Mouse (Mus musculus): Measurements from ENCODE around the gene Ppp1r15a. TPM values are rescaled to one million over a fixed set of nuclear protein-coding genes. Genes with fewer than 3 reads are reported as not detected.

Ppp1r15a gene
- polyA plus RNA-seq, 1 experiment: 356 TPM

DNA sequence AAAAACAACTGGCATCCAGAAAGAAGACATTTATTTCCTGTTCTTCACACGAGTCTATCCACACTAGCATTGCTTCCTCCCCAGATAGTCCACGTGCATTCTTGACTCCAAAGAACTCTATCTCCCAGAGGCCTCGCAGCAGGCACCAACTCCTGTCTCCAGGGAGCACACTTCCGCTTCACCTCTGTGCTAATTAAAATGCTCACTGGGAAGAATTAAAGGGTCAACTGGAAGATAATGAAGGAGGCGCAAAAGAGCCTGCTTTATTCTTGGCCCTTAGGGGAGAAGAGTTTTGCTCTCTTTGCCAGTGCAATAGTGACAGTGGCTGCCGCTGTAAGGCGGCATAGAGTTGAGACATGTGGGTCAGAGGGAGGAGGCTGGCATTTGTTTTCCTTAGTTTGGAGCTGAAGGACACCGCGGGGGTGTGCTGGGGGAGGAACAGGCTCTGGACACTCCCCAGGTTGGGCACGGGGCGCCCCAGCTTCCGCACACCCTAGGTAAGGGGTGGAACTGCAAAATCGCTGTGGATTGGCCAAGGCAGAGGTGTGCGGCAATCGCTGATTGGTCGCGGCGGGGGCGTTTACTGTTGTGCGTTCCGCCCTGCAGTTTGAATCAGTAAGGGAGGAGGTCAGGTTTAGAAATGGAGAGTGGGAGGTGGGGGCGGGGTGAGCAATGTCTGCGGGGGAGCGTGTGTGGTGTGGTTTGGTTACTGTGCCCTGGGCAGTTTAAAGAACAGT is 41.9 kb upstream of the Ppp1r15a start:
- Histone ChIP-seq H3K4me1 (ENCODE audit: control insufficient read depth, insufficient read depth, low read length) (peaks cover 3% of the 10 kb centered on the region; the same call in 1 of the 2 replicates), H3K4me3 (replicated peaks; ENCODE audit: control insufficient read depth, low read depth, low read length) (peak overlapping the region; percentile 71), H3K27ac (ENCODE audit: control insufficient read depth, insufficient read depth, low read depth, low read length, poor library complexity) (peak overlapping the region; percentile 73)
- WGBS: 1% methylated on average over 24 of the region's 24 CpGs
- TF ChIP-seq CTCF (IDR thresholded peaks at IDR 0.05; ENCODE audit: control insufficient read depth, insufficient read depth, low read length) (no peak), POLR2A (IDR thresholded peaks at IDR 0.05; ENCODE audit: borderline replicate concordance, control insufficient read depth, low read depth, low read length) (peak; percentile 45; the same call in 1 of the 2 replicates)

DNA sequence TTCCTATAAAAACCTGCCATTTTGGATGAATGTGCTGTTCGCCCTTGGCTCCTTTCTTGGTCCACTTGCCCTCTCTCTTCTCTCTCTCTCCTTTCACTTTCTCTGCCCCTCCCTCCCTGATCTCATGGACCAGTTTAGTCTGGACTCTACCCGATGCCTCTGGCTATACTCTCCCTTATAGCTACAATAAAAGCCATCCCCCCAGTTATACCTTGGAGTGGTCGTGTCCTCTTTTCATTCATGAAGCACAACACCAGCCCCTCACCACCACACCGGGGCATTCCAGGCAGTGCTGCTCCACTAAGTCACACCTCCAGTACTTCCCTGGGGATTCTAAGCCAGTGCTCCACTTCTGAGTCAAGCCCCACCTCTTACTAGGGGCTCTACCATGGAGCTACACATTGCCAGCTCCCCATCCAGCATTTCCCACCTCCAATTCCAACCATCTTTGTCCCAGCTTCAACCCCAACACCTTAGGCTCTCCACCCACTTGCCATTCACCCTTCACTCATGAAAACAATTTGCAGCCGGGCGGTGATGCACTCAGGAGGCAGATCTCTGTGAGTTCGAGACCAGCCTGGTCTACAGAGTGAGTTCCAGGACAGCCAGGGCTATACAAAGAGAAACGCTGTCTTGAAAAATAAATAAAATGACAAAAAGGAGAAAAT is 41.2 kb upstream of the Ppp1r15a start:
- WGBS: 79% methylated on average over 8 of the region's 8 CpGs
- H3K4me1 ChIP-seq (ENCODE audit: control insufficient read depth, insufficient read depth, low read length): peaks cover 3% of the 10 kb centered on the region; the same call in 1 of the 2 replicates
- no peak overlapping the region for H3K4me3 ChIP-seq (replicated peaks; ENCODE audit: control insufficient read depth, low read depth, low read length)
- no peak overlapping the region for H3K27ac ChIP-seq (ENCODE audit: control insufficient read depth, insufficient read depth, low read depth, low read length, poor library complexity)
- TF ChIP-seq CTCF (IDR thresholded peaks at IDR 0.05; ENCODE audit: control insufficient read depth, insufficient read depth, low read length) (no peak), POLR2A (IDR thresholded peaks at IDR 0.05; ENCODE audit: borderline replicate concordance, control insufficient read depth, low read depth, low read length) (no peak)

DNA sequence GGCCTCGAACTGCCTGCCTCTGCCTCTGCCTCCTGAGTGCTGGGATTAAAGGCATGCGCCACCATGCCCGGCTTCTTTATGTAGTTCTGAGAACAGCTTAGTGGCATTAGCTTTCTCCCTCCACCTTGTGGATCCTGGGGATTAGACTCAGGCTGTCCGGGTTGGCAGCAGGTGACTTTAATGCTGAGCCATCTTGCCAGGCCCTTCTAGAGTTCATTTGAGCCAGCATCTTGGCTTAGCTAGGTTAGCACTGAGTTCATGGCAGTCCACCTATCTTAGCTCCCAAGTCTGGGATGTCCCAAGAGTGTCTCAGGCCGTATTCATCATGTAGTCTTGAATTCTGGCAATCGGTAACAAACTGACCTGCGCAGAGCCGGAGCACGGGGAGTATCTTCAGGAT is 39.4 kb upstream of the Ppp1r15a start:
- no peak overlapping the region for H3K4me3 ChIP-seq (replicated peaks; ENCODE audit: control insufficient read depth, low read depth, low read length)
- no peak overlapping the region for H3K27ac ChIP-seq (ENCODE audit: control insufficient read depth, insufficient read depth, low read depth, low read length, poor library complexity)
- peaks cover 3% of the 10 kb centered on the region for H3K4me1 ChIP-seq (ENCODE audit: control insufficient read depth, insufficient read depth, low read length)
- WGBS: 87% methylated on average over 9 of the region's 9 CpGs
- TF ChIP-seq CTCF (IDR thresholded peaks at IDR 0.05; ENCODE audit: control insufficient read depth, insufficient read depth, low read length) (no peak), POLR2A (IDR thresholded peaks at IDR 0.05; ENCODE audit: borderline replicate concordance, control insufficient read depth, low read depth, low read length) (no peak)

DNA sequence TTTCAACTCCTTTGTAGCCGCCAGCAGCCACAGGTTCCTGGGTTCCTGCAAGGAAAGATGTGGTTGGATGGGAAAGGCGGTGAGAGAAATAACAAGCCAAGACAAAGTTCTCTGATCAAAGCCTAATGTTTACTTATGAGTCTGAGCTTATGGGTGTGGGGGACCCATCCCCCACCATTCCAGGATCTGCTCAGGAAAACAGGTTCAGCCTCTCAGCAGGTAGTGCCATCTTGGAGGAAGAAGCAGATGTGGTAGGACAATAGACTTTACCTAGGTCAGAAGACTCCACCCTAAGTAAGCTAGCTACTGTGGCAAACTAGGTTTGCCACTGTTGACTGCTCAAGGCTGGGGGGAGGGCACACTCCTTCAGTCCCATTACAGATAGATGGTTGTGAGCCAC is 38.7 kb upstream of the Ppp1r15a start:
- WGBS: 87% methylated on average over 2 of the region's 2 CpGs
- Histone ChIP-seq H3K4me1 (ENCODE audit: control insufficient read depth, insufficient read depth, low read length) (peaks cover 2% of the 10 kb centered on the region), H3K4me3 (replicated peaks; ENCODE audit: control insufficient read depth, low read depth, low read length) (no peak overlapping the region)

DNA sequence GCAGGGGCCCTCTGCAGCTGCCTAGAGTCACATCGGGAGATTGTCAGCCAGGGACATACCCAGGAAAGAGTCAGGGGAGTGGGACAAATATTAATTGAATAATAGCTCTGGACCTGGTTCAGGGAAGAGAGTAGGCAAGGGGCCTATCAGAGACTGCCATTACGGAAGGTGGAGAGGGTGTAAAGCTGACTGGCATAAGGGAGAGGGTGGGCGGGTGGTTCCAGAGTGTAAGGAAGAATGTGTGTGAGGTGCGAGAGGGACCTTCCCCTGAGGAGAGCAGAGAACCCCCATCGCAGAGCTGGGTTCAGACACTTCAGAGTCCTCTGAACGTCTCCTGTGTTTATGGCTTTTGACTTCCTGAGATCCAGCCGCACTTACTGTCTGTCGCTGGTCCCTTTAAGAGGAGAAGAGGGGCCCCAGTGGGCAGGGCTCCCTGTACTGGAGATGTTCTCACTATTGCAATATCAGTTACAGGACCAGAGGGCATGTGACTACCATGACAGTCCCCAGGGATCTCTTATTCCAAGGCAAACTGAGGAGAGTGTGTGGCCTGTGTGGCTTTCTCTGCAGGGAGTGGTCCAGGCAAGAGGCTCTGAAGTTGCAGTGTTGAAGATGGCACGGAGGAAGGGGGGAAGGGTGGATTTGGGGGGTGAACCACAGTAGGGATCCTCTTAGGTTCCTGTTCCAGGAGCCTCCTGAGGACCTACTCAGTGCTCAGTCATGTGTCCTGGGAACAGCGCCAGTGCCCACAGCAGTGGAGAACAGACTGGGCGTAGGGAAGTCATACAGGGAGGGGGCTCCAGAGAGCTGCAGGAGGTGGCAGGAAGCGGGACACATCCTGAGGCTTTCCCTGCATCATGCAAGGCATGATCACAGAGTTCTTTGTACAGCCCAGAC is 35.8 kb upstream of the Ppp1r15a start:
- Histone ChIP-seq H3K4me3 (replicated peaks; ENCODE audit: control insufficient read depth, low read depth, low read length) (no peak overlapping the region), H3K27ac (ENCODE audit: control insufficient read depth, insufficient read depth, low read depth, low read length, poor library complexity) (0 out of 2 replicates have a peak overlapping the region, but pooled peaks have one; percentile 2), H3K4me1 (ENCODE audit: control insufficient read depth, insufficient read depth, low read length) (no peaks in the 10 kb centered on the region; the same call in none of the 2 replicates)
- TF ChIP-seq CTCF (IDR thresholded peaks at IDR 0.05; ENCODE audit: control insufficient read depth, insufficient read depth, low read length): no peak
- TF ChIP-seq POLR2A (IDR thresholded peaks at IDR 0.05; ENCODE audit: borderline replicate concordance, control insufficient read depth, low read depth, low read length): no peak
- WGBS: 24% methylated on average over 12 of the region's 12 CpGs

More for the DNA sequence above, 38.7 kb upstream of the Ppp1r15a start:
- no peak for TF ChIP-seq POLR2A (IDR thresholded peaks at IDR 0.05; ENCODE audit: borderline replicate concordance, control insufficient read depth, low read depth, low read length)
- no peak overlapping the region for H3K27ac ChIP-seq (ENCODE audit: control insufficient read depth, insufficient read depth, low read depth, low read length, poor library complexity)

DNA sequence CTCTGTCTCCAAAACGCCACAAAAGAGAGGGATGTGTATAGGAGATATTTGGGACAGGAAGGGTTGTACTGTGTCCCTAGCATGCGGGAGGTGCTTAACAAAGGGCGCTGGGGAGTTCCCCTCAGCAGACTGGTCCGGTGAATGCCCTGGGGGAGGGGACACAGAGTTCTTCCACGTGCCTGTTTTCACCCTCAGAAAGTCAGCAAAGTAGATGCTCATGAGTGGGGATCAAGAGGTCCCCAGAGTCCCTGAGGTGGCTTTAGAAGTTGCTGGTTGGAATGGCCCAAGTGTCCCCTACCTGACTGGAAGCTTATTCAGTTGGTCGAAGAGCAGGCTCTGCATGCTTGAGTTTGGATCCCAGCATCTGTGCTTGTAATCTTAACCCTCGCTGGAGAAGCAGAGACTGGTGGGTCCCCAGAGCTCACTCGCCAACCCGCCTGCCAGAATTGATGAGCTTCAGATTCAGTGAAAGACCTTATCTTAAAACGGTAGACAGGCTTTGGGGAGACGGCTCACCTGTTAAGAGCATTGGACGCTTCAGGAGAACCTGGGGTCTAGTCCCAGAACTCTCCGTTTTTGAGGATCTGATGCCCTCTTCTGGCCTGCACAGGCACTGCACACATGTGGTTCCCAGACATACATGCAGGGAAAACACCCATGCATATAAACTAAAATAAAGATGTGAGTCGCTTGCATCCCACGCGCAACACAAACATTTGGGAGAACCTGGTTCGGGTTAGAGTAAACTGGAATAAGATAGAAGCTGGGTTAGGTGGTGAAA is 35.0 kb upstream of the Ppp1r15a start:
- H3K27ac ChIP-seq (ENCODE audit: control insufficient read depth, insufficient read depth, low read depth, low read length, poor library complexity): no peak overlapping the region
- TF ChIP-seq POLR2A (IDR thresholded peaks at IDR 0.05; ENCODE audit: borderline replicate concordance, control insufficient read depth, low read depth, low read length): no peak
- peak; percentile 89 for TF ChIP-seq CTCF (IDR thresholded peaks at IDR 0.05; ENCODE audit: control insufficient read depth, insufficient read depth, low read length)
- no peaks in the 10 kb centered on the region; the same call in none of the 2 replicates for H3K4me1 ChIP-seq (ENCODE audit: control insufficient read depth, insufficient read depth, low read length)
- 7% methylated on average over 17 of the region's 17 CpGs for WGBS
- H3K4me3 ChIP-seq (replicated peaks; ENCODE audit: control insufficient read depth, low read depth, low read length): no peak overlapping the region

DNA sequence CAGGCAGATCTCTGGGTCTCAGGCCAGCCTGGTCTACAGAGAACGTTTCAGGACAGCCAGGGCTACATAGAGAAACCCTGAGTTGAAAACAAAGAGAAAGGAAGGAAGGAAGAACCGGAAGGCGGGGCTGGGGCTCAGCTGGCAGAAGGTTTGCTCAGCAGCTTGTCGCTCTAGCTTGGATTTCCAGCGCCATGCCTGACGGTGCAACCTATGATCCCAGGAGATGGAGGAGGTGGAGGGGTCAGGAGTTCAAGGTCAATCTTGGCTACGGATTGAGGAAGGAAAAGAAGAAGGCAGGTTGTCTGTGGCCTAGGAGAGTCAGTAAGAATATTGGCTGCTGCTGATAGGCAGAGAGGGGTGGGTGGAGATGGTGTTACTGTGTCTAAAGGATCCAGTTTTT is 34.2 kb upstream of the Ppp1r15a start:
- Histone ChIP-seq H3K4me3 (replicated peaks; ENCODE audit: control insufficient read depth, low read depth, low read length) (no peak overlapping the region), H3K27ac (ENCODE audit: control insufficient read depth, insufficient read depth, low read depth, low read length, poor library complexity) (no peak overlapping the region), H3K4me1 (ENCODE audit: control insufficient read depth, insufficient read depth, low read length) (no peaks in the 10 kb centered on the region; the same call in none of the 2 replicates)
- TF ChIP-seq CTCF (IDR thresholded peaks at IDR 0.05; ENCODE audit: control insufficient read depth, insufficient read depth, low read length): no peak
- no peak for TF ChIP-seq POLR2A (IDR thresholded peaks at IDR 0.05; ENCODE audit: borderline replicate concordance, control insufficient read depth, low read depth, low read length)
- WGBS: 44% methylated on average over 7 of the region's 7 CpGs
